Mouse (Mus musculus) bone marrow macrophage, adult 2 months (primary cell): ENCODE measurements at regions not wholly inside any gene's neighbourhood (a gene's known extent, or its start where the extent isn't known, plus 50 kb on each side); places are given as distances from the start of the nearest gene placed in this dataset.
A peak's percentile ranks its signal among the peaks of the same experiment; 100 is the strongest.
"Not testable (repeated sequence)": the region's sequence is repeated elsewhere in the genome, so short reads cannot be mapped to it uniquely, and the experiment has no call there.

ENCODE experiments used
- H3K27ac ChIP-seq: 2 replicates; pipeline ENCODE4 v1.5.1; 2012; ENCODE audit warnings: low read depth, low read length; ENCODE audit not compliant: insufficient read depth
- H3K4me1 ChIP-seq: 2 replicates; pipeline ENCODE4 v1.6.1; 2012; ENCODE audit warnings: low read length; ENCODE audit not compliant: control insufficient read depth, insufficient read depth
- H3K4me3 ChIP-seq: 2 replicates; pipeline ENCODE4 v1.5.1; 2012; ENCODE audit warnings: mild to moderate bottlenecking, low read length, moderate library complexity; ENCODE audit not compliant: insufficient read depth
- CTCF ChIP-seq: IDR thresholded peaks from 2 replicates; pipeline ENCODE4 v1.5.1; 2012; ENCODE audit warnings: low read depth, mild to moderate bottlenecking, low read length, moderate library complexity
- POLR2A ChIP-seq: IDR thresholded peaks from 2 replicates; pipeline ENCODE4 v1.6.1; 2012; ENCODE audit warnings: mild to moderate bottlenecking, low read depth, low read length, borderline replicate concordance

DNA sequence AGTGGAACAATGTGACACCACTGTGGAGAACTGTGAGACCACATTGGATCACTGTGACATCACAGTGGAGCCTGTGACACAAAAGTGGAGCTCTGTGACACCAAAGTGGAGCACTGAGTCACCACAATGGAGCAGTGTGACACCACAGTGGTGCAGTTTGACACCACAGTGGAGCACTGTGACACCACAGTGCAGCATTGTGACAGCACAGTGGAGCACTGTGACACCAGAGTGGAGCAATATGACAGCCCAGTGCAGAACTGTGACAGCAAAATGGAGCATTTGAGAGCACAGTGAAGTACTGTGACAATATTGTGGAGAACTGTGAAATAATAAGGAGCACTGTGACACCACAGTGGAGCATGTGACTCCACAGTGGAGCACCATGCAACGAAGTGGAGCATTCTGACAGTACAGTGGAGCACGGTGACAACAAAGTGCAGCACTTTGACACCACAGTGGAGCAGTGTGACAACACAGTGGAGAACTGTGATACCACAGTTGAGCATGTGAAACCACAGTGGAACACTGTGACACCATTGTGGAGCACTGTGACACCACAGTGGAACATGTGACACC is 105.0 kb upstream of the Vmn1r2 start:
- H3K4me1 ChIP-seq, result no peaks in the 10 kb centered on the region
- TF ChIP-seq CTCF (no peak), POLR2A (no peak)
- no peak overlapping the region for H3K4me3 ChIP-seq
- no peak overlapping the region for H3K27ac ChIP-seq

DNA sequence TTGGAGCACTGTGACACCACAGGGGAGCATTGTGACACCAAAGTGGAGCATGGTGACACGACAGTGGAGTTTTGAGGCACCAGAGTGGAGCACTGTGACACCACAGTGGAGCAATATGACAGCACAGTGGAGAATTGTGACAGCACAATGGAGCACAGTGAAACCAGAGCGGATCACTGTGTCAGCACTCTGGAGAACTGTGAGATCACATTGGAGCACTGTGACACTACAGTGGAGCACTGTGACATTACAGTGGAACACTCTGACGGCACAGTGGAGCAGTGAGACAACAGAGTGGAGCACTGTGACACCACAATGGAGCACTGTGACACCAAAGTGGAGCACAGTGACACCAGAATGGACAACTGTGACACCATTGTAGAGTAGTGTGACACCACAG is 103.2 kb upstream of the Vmn1r2 start:
- H3K4me1 ChIP-seq, result no peaks in the 10 kb centered on the region
- TF ChIP-seq POLR2A (no peak), CTCF (no peak)
- no peak overlapping the region for H3K4me3 ChIP-seq
- no peak overlapping the region for H3K27ac ChIP-seq

DNA sequence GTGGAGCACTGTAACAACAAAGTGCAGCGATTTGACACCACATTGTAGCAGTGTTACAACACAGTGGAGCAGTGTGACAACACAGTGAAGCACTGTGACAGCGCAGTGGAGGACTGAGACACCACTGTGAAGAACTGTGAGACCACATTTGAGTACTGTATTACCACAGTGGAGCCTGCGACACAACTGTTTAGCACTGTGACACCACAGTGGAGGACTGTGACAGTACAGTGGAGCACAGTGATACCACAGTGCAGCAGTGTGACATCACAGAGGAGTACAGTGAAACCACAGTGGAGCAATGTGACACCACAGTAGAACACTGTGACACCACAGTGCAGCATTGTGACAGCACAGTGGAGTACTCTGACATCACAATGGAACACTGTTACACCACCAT is 102.5 kb upstream of the Vmn1r2 start:
- Histone ChIP-seq H3K27ac (no peak overlapping the region), H3K4me1 (no peaks in the 10 kb centered on the region), H3K4me3 (no peak overlapping the region)
- no peak for TF ChIP-seq POLR2A
- TF ChIP-seq CTCF, result no peak

DNA sequence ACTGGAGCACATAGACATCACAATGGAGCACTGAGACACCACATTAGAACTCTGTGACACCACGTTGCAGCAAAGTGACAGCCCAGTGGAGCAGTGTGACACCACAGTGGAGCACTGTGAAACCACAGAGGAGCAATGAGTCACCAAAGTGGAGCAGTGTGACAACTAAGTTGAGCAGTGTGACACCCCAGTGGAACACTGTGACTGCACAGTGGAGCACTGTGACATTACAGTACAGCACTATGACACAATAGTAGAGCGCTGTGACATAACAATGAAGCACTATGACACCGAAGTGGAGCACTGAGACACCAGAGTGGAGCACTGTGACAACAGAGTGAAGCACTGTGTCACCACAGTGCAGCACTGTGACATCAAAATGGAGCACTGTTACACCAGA is 101.8 kb upstream of the Vmn1r2 start:
- H3K4me1 ChIP-seq, H3K27ac ChIP-seq, H3K4me3 ChIP-seq: not testable (repeated sequence)

DNA sequence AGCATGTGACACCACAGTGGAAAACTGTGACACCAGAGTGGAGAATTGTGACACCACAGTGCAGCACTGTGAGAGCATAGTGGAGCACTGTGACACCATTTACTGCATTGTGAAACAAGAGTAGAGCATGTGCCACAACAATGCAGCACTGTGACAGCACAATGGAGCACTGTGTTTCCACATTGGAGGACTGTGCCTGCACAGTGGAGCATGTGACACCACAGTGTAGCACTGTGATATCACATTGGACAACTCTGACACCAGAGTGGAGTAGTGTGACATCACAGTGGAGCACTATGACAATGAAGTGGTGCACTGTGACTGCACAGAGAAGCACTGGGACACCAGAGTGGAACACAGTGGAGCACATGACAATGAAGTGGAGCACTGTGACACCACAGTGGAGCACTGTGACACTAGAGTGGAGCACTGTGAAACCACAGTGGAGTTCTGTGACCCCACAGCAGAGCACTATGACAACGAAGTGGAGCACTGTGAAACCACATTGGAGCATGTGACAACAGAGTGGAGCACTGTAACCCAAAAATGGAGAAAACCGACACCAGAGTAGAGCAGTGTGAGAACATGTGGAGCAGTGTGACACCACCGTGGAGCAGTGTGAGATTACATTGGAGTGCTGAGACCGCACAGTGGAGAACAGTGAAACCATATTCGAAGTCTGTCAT is 100.9 kb upstream of the Vmn1r2 start:
- H3K4me1 ChIP-seq, result no peaks in the 10 kb centered on the region
- H3K27ac ChIP-seq, result no peak overlapping the region
- TF ChIP-seq POLR2A (no peak), CTCF (no peak)
- no peak overlapping the region for H3K4me3 ChIP-seq

DNA sequence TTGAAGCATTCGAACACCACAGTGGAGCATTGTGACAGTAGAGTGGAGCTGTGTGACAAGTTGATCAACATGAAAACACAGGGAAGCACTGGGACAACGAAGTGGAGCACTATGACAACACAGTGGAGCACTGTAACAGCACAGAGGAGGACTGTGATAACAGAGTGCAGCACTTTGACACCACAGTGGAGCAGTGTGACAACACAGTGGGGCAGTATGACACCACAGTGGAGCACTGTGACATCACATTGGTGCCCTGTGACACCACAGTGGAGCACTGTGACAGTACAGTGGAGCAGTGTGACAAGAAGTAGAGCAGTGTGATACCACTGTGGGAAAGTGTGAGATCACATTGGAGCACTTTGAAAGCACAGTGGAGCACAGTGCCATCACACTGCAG is 99.9 kb upstream of the Vmn1r2 start:
- Histone ChIP-seq H3K4me1 (no peaks in the 10 kb centered on the region), H3K4me3 (no peak overlapping the region), H3K27ac (no peak overlapping the region)
- TF ChIP-seq POLR2A (no peak), CTCF (no peak)

DNA sequence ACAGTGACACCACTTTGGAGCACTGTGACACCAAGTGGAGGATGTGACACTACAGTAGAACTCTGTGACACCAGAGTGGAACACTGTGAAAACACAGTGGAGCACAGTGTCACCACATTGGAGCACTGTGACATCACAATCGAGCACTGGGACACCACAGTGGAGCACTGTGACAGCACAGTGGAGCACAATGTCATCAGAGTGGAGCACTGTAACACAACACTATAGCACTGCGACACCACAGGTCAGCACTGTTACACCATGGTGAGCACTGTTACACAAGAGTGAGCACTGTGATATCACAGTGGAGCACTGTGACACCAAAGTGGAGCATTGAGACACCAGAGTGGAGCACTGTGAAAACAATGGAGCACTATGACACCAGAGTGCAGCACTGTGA is 99.5 kb upstream of the Vmn1r2 start:
- H3K27ac ChIP-seq, result no peak overlapping the region
- no peak overlapping the region for H3K4me3 ChIP-seq
- TF ChIP-seq CTCF (0 out of 2 replicates have a peak, but pooled peaks have one; percentile 10), POLR2A (no peak)

DNA sequence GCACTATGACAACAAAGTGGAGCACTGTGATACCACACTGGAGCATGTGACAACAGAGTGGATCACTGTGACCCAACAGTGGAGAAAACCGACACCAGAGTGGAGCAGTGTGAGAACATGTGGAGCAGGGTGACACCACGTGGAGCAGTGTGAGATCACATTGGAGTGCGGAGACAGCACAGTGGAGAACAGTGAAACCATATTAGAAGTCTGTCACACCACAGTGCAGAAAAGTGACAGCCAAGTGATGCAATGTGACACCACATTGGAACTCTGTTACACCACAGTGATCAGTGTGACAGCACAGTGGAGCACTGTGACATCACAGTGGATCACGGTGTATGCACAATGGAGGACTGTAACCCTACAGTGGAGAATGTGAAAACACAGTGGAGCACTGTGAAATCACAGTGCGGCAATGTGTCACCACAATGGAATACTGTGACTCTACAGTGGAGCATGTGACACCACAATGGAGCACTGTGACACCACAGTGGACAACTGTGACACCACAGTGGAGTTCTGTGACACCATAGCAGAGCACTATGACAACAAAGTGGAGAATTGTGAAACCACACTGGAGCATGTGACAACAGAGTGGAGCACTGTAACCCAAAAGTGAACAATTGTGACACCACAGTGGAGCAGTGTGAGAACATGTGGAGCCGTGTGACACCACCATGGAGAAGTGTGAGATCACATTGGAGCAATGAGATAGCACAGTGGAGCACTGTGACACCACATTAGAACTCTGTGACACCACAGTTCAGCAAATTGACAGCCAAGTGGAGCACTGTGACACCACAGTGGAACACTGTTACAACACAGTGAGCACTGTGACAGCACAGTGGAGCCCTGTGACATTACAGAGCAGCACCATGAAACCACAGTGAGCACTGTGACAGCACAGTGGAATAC is 98.6 kb upstream of the Vmn1r2 start:
- Histone ChIP-seq H3K4me3 (no peak overlapping the region), H3K27ac (no peak overlapping the region), H3K4me1 (no peaks in the 10 kb centered on the region)
- TF ChIP-seq CTCF, result no peak
- no peak for TF ChIP-seq POLR2A

More for the DNA sequence above, 99.5 kb upstream of the Vmn1r2 start:
- H3K4me1 ChIP-seq, result no peaks in the 10 kb centered on the region

DNA sequence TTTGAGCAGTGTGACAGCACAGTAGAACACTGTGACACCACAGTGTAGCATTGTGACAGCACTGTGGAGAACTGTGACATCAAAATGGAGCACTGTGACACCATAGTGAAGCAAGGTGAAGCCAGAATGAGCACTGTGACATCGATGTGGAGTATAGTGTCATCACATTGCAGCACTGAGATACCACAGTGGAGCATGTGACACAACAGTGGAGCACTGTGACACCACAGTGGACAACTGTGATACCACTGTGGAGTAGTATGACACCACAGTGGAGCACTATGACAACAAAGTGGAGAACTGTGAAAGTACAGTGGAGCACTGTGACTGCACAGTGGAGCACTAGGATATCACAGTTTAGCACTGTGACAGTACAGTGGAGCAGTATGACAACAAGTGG is 97.8 kb upstream of the Vmn1r2 start:
- H3K4me3 ChIP-seq, result no peak overlapping the region
- no peak overlapping the region for H3K27ac ChIP-seq
- no peak for TF ChIP-seq CTCF
- TF ChIP-seq POLR2A, result no peak
- H3K4me1 ChIP-seq, result no peaks in the 10 kb centered on the region

DNA sequence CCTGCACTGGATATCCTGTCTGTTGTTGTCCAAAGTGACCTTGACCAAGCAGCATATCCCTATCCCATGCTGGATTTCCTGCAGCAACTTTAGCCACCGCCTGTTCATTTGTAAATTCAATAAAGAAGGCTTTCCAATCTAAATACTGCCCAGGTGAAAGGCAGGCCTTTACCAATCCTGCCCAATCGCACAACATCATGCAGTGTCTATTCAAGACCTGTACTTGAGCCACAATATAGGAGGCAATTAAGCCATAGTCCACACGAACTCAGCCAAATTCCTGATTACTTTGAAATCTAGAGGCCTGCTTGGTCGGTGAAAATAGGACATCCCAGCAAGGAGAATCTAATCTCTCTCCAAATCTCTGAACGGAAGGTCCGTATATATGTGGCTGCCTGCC is 95.8 kb upstream of the Vmn1r2 start:
- H3K27ac ChIP-seq, H3K4me3 ChIP-seq, H3K4me1 ChIP-seq: not testable (repeated sequence)
